Mouse (Mus musculus) liver, postnatal 0 days (tissue): Measurements from ENCODE around the gene Sipa1. TPM values are rescaled to one million over a fixed set of nuclear protein-coding genes. Genes with fewer than 3 reads are reported as not detected.

ENCODE experiments used
- ATAC-seq: fragments of 200-750 bp; cut with Nextera tagmentation; 2 replicates; pipeline ENCODE4 v1.8.0; 2017; ENCODE audit warnings: mild to moderate bottlenecking, moderate library complexity
- DNase-seq: peaks from one replicate; pipeline ENCODE4 v3.0.0-alpha.2; 2016
- H3K27ac ChIP-seq: fragments of 300-500 bp; sonication (generic); 2 replicates; pipeline ENCODE4 v1.5.1; 2014; ENCODE audit warnings: antibody characterized with exemption, moderate library complexity, mild to moderate bottlenecking, low read depth
- H3K27me3 ChIP-seq: fragments of 300-500 bp; sonication (generic); 2 replicates; pipeline ENCODE4 v1.6.1; 2014; ENCODE audit warnings: low read length, control low read depth, mixed read lengths; ENCODE audit not compliant: insufficient read depth
- H3K36me3 ChIP-seq: fragments of 300-500 bp; sonication (generic); replicated peaks from 2 replicates; pipeline ENCODE4 v1.6.1; 2014; ENCODE audit warnings: mild to moderate bottlenecking, control low read depth, low read length, moderate library complexity, mixed read lengths; ENCODE audit not compliant: insufficient read depth
- H3K4me1 ChIP-seq: fragments of 300-500 bp; sonication (generic); 2 replicates; pipeline ENCODE4 v1.6.1; 2014; ENCODE audit warnings: antibody characterized with exemption, mild to moderate bottlenecking, control low read depth; ENCODE audit not compliant: insufficient read depth
- H3K4me2 ChIP-seq: fragments of 300-500 bp; sonication (generic); 2 replicates; pipeline ENCODE4 v1.6.1; 2014; ENCODE audit warnings: low read depth, mild to moderate bottlenecking, low read length, moderate library complexity, mixed read lengths
- H3K4me3 ChIP-seq: fragments of 300-500 bp; sonication (generic); 2 replicates; pipeline ENCODE4 v1.5.1; 2014; ENCODE audit warnings: low read depth, low read length
- H3K9ac ChIP-seq: fragments of 300-500 bp; sonication (generic); replicated peaks from 2 replicates; pipeline ENCODE4 v1.6.1; 2014; ENCODE audit warnings: mild to moderate bottlenecking, moderate library complexity
- H3K9me3 ChIP-seq: fragments of 300-500 bp; sonication (generic); 2 replicates; pipeline ENCODE4 v1.6.1; 2016; ENCODE audit warnings: mild to moderate bottlenecking, control low read depth, low read length, mixed read lengths
- CTCF ChIP-seq: sonication (generic); IDR thresholded peaks from 2 replicates; pipeline ENCODE4 v1.5.1; 2016; ENCODE audit warnings: antibody characterized with exemption, low read depth
- EP300 ChIP-seq: IDR thresholded peaks from 2 replicates; pipeline ENCODE4 v1.6.1; 2016; ENCODE audit warnings: antibody characterized with exemption, low read depth, mild to moderate bottlenecking
- WGBS: fragments of 180-500 bp; shearing (Covaris S2); extraction: QIAGEN DNeasy Blood & Tissue Kit; methylation state at CpG from one replicate; pipeline ENCODE4 v1.1.7; 2014; ENCODE audit not compliant: insufficient replicate concordance; 5-methylcytosine and 5-hydroxymethylcytosine counted together
- polyA plus RNA-seq: library from polyadenylated mRNA; unstranded; fragments of >200 nt; fragmentation: Nextera tagmentation; extraction: Ambion mirVana; gene quantifications from 2 replicates; pipeline ENCODE4 v1.2.1, GENCODE M21; 2015

Gene Sipa1
- polyA plus RNA-seq, 1 experiment from 2014 or later = 15.3 TPM

- H3K27ac ChIP-seq = no peak overlapping the region
Measured at GRCm38 (mm10) chr19:5612762-5613411, 50.6 kb downstream of the Sipa1 start.

GRCm38 (mm10) chr19:5611973-5612372, 51.5 kb downstream of the Sipa1 start:
- peaks cover 27% of the 10 kb centered on the region for H3K4me1 ChIP-seq
- WGBS = 76% methylated on average over 1 of the region's 1 CpGs

More at GRCm38 (mm10) chr19:5612762-5613411, 50.6 kb downstream of the Sipa1 start:
- Histone ChIP-seq H3K9ac (no peak overlapping the region), H3K4me3 (no peak overlapping the region), H3K4me2 (no peak overlapping the region), H3K9me3 (no peaks in the 10 kb centered on the region), H3K36me3 (peaks cover 9% of the 10 kb centered on the region), H3K27me3 (no peaks in the 10 kb centered on the region), H3K4me1 (peaks cover 27% of the 10 kb centered on the region)
- TF ChIP-seq EP300 (peak; percentile 66), CTCF (no peak)
- no peak for ATAC-seq
- 38% methylated on average over 3 of the region's 3 CpGs for WGBS
- DNase-seq = no peak

GRCm38 (mm10) chr19:5609547-5610404, 53.7 kb downstream of the Sipa1 start, which contains the start of gene Kat5:
TSS of gene Kat5 (minus strand) at chr19:5610237.
- Histone ChIP-seq H3K4me1 (peaks cover 27% of the 10 kb centered on the region), H3K36me3 (peaks cover 40% of the 10 kb centered on the region), H3K9me3 (no peaks in the 10 kb centered on the region), H3K9ac (peak within 1 kb of the TSS; percentile 87), H3K4me2 (peak within 1 kb of the TSS; percentile 90), H3K27ac (peak within 1 kb of the TSS; percentile 95), H3K27me3 (no peaks in the 10 kb centered on the region), H3K4me3 (peak within 1 kb of the TSS; percentile 68)
- ATAC-seq (peak; percentile 93), DNase-seq (peak; percentile 92)
- TF ChIP-seq EP300 (peak; percentile 67; the same call in 1 of the 2 replicates), CTCF (peak; percentile 28; the same call in 1 of the 2 replicates)
- 1% methylated on average over 53 of the region's 55 CpGs for WGBS

More at GRCm38 (mm10) chr19:5611973-5612372, 51.5 kb downstream of the Sipa1 start:
- no peak overlapping the region for H3K9ac ChIP-seq
- 0 out of 2 replicates have a peak overlapping the region, but pooled peaks have one; percentile 40 for H3K27ac ChIP-seq
- TF ChIP-seq CTCF = no peak
- no peak for TF ChIP-seq EP300
- ATAC-seq (no peak), DNase-seq (no peak)
- peaks cover 18% of the 10 kb centered on the region for H3K36me3 ChIP-seq
- H3K9me3 ChIP-seq = no peaks in the 10 kb centered on the region
- no peak overlapping the region for H3K4me3 ChIP-seq
- no peak overlapping the region for H3K4me2 ChIP-seq
- H3K27me3 ChIP-seq = no peaks in the 10 kb centered on the region

GRCm38 (mm10) chr19:5609171-5609546, 54.3 kb downstream of the Sipa1 start:
- H3K4me3 ChIP-seq = peak overlapping the region; percentile 68
- H3K27me3 ChIP-seq = no peaks in the 10 kb centered on the region
- peak overlapping the region; percentile 95 for H3K27ac ChIP-seq
- DNase-seq (no peak), ATAC-seq (no peak)
- peak overlapping the region; percentile 90 for H3K4me2 ChIP-seq
- peaks cover 46% of the 10 kb centered on the region for H3K36me3 ChIP-seq
- TF ChIP-seq EP300 (no peak), CTCF (no peak)
- no peaks in the 10 kb centered on the region for H3K9me3 ChIP-seq
- 51% methylated on average over 10 of the region's 10 CpGs for WGBS
- H3K9ac ChIP-seq = peak overlapping the region; percentile 87
- peaks cover 27% of the 10 kb centered on the region for H3K4me1 ChIP-seq

GRCm38 (mm10) chr19:5608707-5609106, 54.8 kb downstream of the Sipa1 start:
- Histone ChIP-seq H3K27me3 (no peaks in the 10 kb centered on the region), H3K27ac (no peak overlapping the region), H3K9ac (no peak overlapping the region), H3K9me3 (no peaks in the 10 kb centered on the region), H3K4me2 (peak overlapping the region; percentile 90; the same call in 1 of the 2 replicates), H3K36me3 (peaks cover 50% of the 10 kb centered on the region), H3K4me1 (peaks cover 31% of the 10 kb centered on the region), H3K4me3 (no peak overlapping the region)
- WGBS = 94% methylated on average over 12 of the region's 13 CpGs
- TF ChIP-seq CTCF = no peak
- DNase-seq (no peak), ATAC-seq (no peak)

GRCm38 (mm10) chr19:5607705-5608410, 55.6 kb downstream of the Sipa1 start:
- Histone ChIP-seq H3K36me3 (peaks cover 58% of the 10 kb centered on the region), H3K9ac (no peak overlapping the region), H3K4me3 (no peak overlapping the region), H3K4me1 (peaks cover 33% of the 10 kb centered on the region), H3K27ac (no peak overlapping the region), H3K27me3 (no peaks in the 10 kb centered on the region), H3K4me2 (no peak overlapping the region), H3K9me3 (no peaks in the 10 kb centered on the region)
- DNase-seq (no peak), ATAC-seq (no peak)
- 93% methylated on average over 26 of the region's 26 CpGs for WGBS
- TF ChIP-seq EP300 (no peak), CTCF (no peak)
